Mouse (Mus musculus) kidney, postnatal 0 days (tissue): Measurements from ENCODE around the gene Ttyh1. TPM values are rescaled to one million over a fixed set of nuclear protein-coding genes. Genes with fewer than 3 reads are reported as not detected.
A peak's percentile ranks its signal among the peaks of the same experiment; 100 is the strongest.

Source experiments
- ATAC-seq: fragments of 200-750 bp; cut with Nextera tagmentation; replicated peaks from 2 replicates; pipeline ENCODE4 v1.8.0; 2017; ENCODE audit warnings: low read depth, moderate number of reproducible peaks, moderate TSS enrichment, moderate library complexity; ENCODE audit not compliant: low FRiP score
- DNase-seq: peaks from one replicate; pipeline ENCODE4 v3.0.0-alpha.2; 2016; ENCODE audit warnings: low spot score
- H3K27ac ChIP-seq: fragments of 300-500 bp; sonication (generic); 2 replicates; pipeline ENCODE4 v1.5.1; 2014; ENCODE audit warnings: mild to moderate bottlenecking
- H3K27me3 ChIP-seq: fragments of 300-500 bp; sonication (generic); 2 replicates; pipeline ENCODE4 v1.6.1; 2014; ENCODE audit warnings: low read length, mixed read lengths; ENCODE audit not compliant: insufficient read depth
- H3K36me3 ChIP-seq: fragments of 300-500 bp; sonication (generic); 2 replicates; pipeline ENCODE4 v1.6.1; 2014; ENCODE audit warnings: low read length, mixed read lengths; ENCODE audit not compliant: insufficient read depth
- H3K4me1 ChIP-seq: fragments of 300-500 bp; sonication (generic); replicated peaks from 2 replicates; pipeline ENCODE4 v1.6.1; 2014; ENCODE audit warnings: antibody characterized with exemption, low read length, mixed read lengths; ENCODE audit not compliant: insufficient read depth
- H3K4me2 ChIP-seq: fragments of 300-500 bp; sonication (generic); 2 replicates; pipeline ENCODE4 v1.6.1; 2014; ENCODE audit warnings: mild to moderate bottlenecking, low read length, moderate library complexity, mixed read lengths
- H3K4me3 ChIP-seq: fragments of 300-500 bp; sonication (generic); replicated peaks from 2 replicates; pipeline ENCODE4 v1.5.1; 2014; ENCODE audit warnings: low read depth, low read length
- H3K9ac ChIP-seq: fragments of 300-500 bp; sonication (generic); 2 replicates; pipeline ENCODE4 v1.6.1; 2014; ENCODE audit warnings: low read depth, low read length
- H3K9me3 ChIP-seq: fragments of 300-500 bp; sonication (generic); replicated peaks from 2 replicates; pipeline ENCODE4 v1.6.1; 2016; ENCODE audit warnings: low read length, inconsistent platforms, mixed read lengths
- CTCF ChIP-seq: IDR thresholded peaks from 2 replicates; pipeline ENCODE4 v1.5.1; 2016; ENCODE audit warnings: antibody characterized with exemption, low read depth, mild to moderate bottlenecking, moderate library complexity
- WGBS: fragments of 180-500 bp; shearing (Covaris S2); extraction: QIAGEN DNeasy Blood & Tissue Kit; methylation state at CpG from one replicate; pipeline ENCODE4 v1.1.7; 2014; 5-methylcytosine and 5-hydroxymethylcytosine counted together
- polyA plus RNA-seq: library from polyadenylated mRNA; unstranded; fragments of >200 nt; fragmentation: Nextera tagmentation; extraction: Ambion mirVana; gene quantifications from 2 replicates; pipeline ENCODE4 v1.2.1, GENCODE M21; 2015

Gene Ttyh1
- 1.5 and 1.9 TPM in 2 replicates for polyA plus RNA-seq

DNA sequence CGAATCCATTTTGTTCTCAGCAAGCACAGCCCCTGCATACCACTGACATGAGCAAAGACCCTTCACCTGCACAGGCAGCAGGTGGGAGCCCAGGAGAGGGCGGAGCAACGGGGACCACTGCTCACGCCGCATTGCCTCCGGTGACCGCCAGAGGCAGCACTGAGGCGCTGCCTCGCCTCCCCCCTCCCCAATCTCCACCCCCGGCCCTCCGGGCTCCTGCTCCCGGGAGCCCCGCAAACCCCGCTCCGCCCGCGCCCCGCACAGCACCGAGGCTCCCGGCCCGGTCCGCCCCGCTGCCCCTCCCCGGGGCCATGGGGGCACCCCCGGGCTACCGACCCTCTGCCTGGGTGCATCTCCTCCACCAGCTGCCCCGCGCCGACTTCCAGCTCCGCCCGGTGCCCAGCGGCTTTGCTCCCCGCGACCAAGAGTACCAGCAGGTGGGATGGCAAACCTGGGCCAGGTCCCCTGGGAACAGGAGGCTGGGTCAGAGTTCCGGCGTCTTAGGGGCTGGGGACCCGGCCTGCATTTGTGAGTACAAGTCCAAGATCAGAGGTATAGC lies at the start of gene Ttyh1:
Gene Ttyh1, plus strand, starts transcription at position 65 of the 559 bp plus-strand sequence.
- H3K4me1 ChIP-seq = no peaks in the 10 kb centered on the region; the same call in 1 of the 2 replicates
- H3K9me3 ChIP-seq = no peaks in the 10 kb centered on the region
- H3K4me2 ChIP-seq = peak within 1 kb of the TSS; percentile 59
- no peak for DNase-seq
- TF ChIP-seq CTCF = peak; percentile 53
- H3K36me3 ChIP-seq = no peaks in the 10 kb centered on the region
- peaks cover 10% of the 10 kb centered on the region for H3K27me3 ChIP-seq
- H3K9ac ChIP-seq = 0 out of 2 replicates have a peak within 1 kb of the TSS, but pooled peaks have one; percentile 9
- WGBS = 2% methylated on average over 27 of the region's 37 CpGs
- H3K27ac ChIP-seq = no peak within 1 kb of the TSS
- peak; percentile 56 for ATAC-seq
- H3K4me3 ChIP-seq = peak within 1 kb of the TSS; percentile 32

DNA sequence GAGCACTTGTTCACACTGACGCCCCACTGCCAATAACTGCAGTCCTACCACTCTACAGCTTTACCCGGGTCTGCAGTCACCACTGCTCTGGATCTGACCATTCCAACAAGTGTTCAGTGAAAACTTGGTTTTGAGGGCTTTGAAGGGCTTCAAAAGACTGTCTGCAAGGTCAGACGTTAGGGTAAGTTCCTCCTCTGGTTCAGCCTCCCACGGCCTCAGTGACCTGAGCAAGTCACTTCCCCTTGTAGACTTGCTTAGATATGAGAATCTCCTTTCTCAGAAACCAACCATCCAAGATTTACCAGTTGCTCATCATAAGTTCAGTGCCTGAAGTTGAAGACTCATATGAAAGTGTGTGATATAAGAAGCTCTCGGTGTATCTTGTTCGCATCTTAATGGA lies 48.1 kb upstream of the Ttyh1 start:
- DNase-seq (no peak), ATAC-seq (no peak)
- Histone ChIP-seq H3K4me3 (no peak overlapping the region), H3K27ac (no peak overlapping the region), H3K9me3 (no peaks in the 10 kb centered on the region), H3K4me1 (no peaks in the 10 kb centered on the region), H3K9ac (no peak overlapping the region), H3K27me3 (no peaks in the 10 kb centered on the region), H3K36me3 (no peaks in the 10 kb centered on the region), H3K4me2 (no peak overlapping the region)
- WGBS = 85% methylated on average over 6 of the region's 6 CpGs
- no peak for TF ChIP-seq CTCF

DNA sequence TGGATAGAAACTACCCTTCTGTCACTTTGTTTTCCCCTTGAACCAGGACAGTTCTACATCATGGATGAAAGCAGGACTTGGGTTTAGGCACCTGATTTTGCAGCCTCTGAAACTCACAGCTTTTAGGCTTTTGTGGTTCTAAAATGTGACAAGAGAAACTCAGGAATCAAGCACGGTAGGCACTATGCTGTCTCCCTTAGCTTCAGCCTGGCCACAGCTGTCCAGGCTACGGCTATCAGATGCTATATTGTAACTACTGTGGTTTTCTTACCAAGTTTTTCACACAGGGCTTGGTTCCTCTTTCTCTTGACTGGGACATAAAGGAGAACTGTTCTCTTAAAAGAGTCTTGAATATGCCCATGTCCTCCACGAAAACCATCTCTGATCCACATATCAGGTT lies 46.1 kb upstream of the Ttyh1 start:
- Histone ChIP-seq H3K4me3 (no peak overlapping the region), H3K9me3 (no peaks in the 10 kb centered on the region), H3K27ac (no peak overlapping the region), H3K36me3 (no peaks in the 10 kb centered on the region), H3K4me2 (no peak overlapping the region), H3K4me1 (no peaks in the 10 kb centered on the region), H3K27me3 (no peaks in the 10 kb centered on the region), H3K9ac (no peak overlapping the region)
- DNase-seq (no peak), ATAC-seq (no peak)
- no peak for TF ChIP-seq CTCF
- 72% methylated on average over 3 of the region's 3 CpGs for WGBS

DNA sequence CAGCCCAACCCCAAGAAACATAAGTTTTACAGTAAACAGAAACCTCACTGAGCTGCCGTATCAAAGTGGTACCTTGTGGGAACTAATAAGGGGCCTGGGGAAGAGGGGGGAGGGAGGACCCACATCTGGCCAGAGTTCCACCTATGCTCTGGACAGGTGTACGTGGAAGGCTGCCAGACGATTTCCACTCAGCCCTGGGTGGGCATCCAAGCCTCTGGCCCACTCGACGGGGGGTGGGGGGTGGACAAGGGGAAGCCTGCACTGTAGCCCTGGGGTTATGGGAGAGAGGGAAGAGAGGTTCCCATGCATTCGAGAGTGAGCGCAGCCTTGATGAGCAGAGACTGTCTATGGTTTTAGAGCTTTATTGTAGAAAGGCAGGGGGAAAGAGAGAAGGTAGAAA lies 39.7 kb upstream of the Ttyh1 start:
- no peak overlapping the region for H3K27ac ChIP-seq
- H3K27me3 ChIP-seq = no peaks in the 10 kb centered on the region
- WGBS = 81% methylated on average over 7 of the region's 7 CpGs
- no peaks in the 10 kb centered on the region for H3K36me3 ChIP-seq
- H3K4me1 ChIP-seq = no peaks in the 10 kb centered on the region
- H3K4me2 ChIP-seq = no peak overlapping the region
- no peak overlapping the region for H3K4me3 ChIP-seq
- no peak for TF ChIP-seq CTCF
- no peaks in the 10 kb centered on the region for H3K9me3 ChIP-seq
- ATAC-seq (no peak), DNase-seq (no peak)
- no peak overlapping the region for H3K9ac ChIP-seq

- no peaks in the 10 kb centered on the region for H3K27me3 ChIP-seq
- no peak overlapping the region for H3K27ac ChIP-seq
- no peak for ATAC-seq
- no peak overlapping the region for H3K4me3 ChIP-seq
- TF ChIP-seq CTCF = no peak
- DNase-seq = no peak
- no peak overlapping the region for H3K4me2 ChIP-seq
- H3K36me3 ChIP-seq = no peaks in the 10 kb centered on the region
- H3K9ac ChIP-seq = no peak overlapping the region
- no peaks in the 10 kb centered on the region for H3K4me1 ChIP-seq
- no peaks in the 10 kb centered on the region for H3K9me3 ChIP-seq
- 85% methylated on average over 4 of the region's 4 CpGs for WGBS
Measured at GRCm38 (mm10) chr7:4080552-4080951, 38.7 kb upstream of the Ttyh1 start.

- no peaks in the 10 kb centered on the region for H3K27me3 ChIP-seq
- no peak overlapping the region for H3K9ac ChIP-seq
- H3K27ac ChIP-seq = no peak overlapping the region
- H3K9me3 ChIP-seq = no peaks in the 10 kb centered on the region
- no peak overlapping the region for H3K4me2 ChIP-seq
- DNase-seq = no peak
- H3K36me3 ChIP-seq = no peaks in the 10 kb centered on the region
- no peak for TF ChIP-seq CTCF
- no peak for ATAC-seq
- no peaks in the 10 kb centered on the region for H3K4me1 ChIP-seq
- H3K4me3 ChIP-seq = no peak overlapping the region
Measured at GRCm38 (mm10) chr7:4081706-4082105, 37.5 kb upstream of the Ttyh1 start.

DNA sequence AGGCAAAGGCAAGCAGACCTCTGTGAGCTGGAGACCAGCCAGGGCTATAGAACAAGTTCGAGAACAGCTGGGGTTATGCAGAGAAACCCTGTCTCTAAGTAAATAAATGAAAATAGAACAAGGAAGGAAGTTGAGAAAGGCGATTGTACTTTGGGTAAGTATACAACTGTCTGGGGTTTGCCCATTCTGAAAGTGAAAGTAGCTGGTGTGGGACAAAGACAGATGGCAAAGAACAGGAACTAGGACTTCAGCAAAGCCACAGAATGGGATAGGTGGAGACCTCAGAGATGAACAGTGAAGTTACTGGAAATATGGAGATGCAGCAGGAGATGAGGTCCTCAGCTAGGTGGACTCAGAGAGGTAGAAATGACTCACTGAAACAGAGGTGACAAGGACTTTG lies 36.4 kb upstream of the Ttyh1 start:
- no peaks in the 10 kb centered on the region for H3K9me3 ChIP-seq
- H3K36me3 ChIP-seq = no peaks in the 10 kb centered on the region
- H3K9ac ChIP-seq = no peak overlapping the region
- peak; percentile 4 for DNase-seq
- no peaks in the 10 kb centered on the region for H3K4me1 ChIP-seq
- H3K27ac ChIP-seq = no peak overlapping the region
- no peak overlapping the region for H3K4me3 ChIP-seq
- no peaks in the 10 kb centered on the region for H3K27me3 ChIP-seq
- no peak for TF ChIP-seq CTCF
- 46% methylated on average over 2 of the region's 2 CpGs for WGBS
- no peak for ATAC-seq
- no peak overlapping the region for H3K4me2 ChIP-seq
